Mouse (Mus musculus) heart, postnatal 0 days (tissue): ENCODE results near the gene Ammecr1. TPM values are rescaled to one million over a fixed set of nuclear protein-coding genes. Genes with fewer than 3 reads are reported as not detected.

Experiments used
- ATAC-seq: fragments of 200-750 bp; cut with Nextera tagmentation; 2 replicates; pipeline ENCODE4 v1.8.0; 2017; ENCODE audit warnings: low read depth, moderate number of reproducible peaks, moderate library complexity; ENCODE audit not compliant: insufficient read depth
- DNase-seq: peaks from one replicate; pipeline ENCODE4 v3.0.0-alpha.2; 2016; ENCODE audit warnings: low spot score
- H3K27ac ChIP-seq: fragments of 300-500 bp; sonication (generic); 2 replicates; pipeline ENCODE4 v1.5.1; 2014; ENCODE audit warnings: low read depth, mild to moderate bottlenecking
- H3K27me3 ChIP-seq: fragments of 300-500 bp; sonication (generic); 2 replicates; pipeline ENCODE4 v1.6.1; 2014; ENCODE audit warnings: low read length, mixed read lengths; ENCODE audit not compliant: control insufficient read depth, insufficient read depth
- H3K36me3 ChIP-seq: fragments of 300-500 bp; sonication (generic); replicated peaks from 2 replicates; pipeline ENCODE4 v1.6.1; 2014; ENCODE audit warnings: low read length, mixed read lengths; ENCODE audit not compliant: control insufficient read depth, insufficient read depth
- H3K4me1 ChIP-seq: fragments of 300-500 bp; sonication (generic); 2 replicates; pipeline ENCODE4 v1.6.1; 2014; ENCODE audit warnings: antibody characterized with exemption; ENCODE audit not compliant: control insufficient read depth, insufficient read depth
- H3K4me2 ChIP-seq: fragments of 300-500 bp; sonication (generic); 2 replicates; pipeline ENCODE4 v1.6.1; 2014; ENCODE audit warnings: low read depth, mild to moderate bottlenecking, low read length, moderate library complexity
- H3K4me3 ChIP-seq: fragments of 300-500 bp; sonication (generic); 2 replicates; pipeline ENCODE4 v1.5.1; 2014; ENCODE audit warnings: low read depth, low read length
- H3K9ac ChIP-seq: fragments of 300-500 bp; sonication (generic); replicated peaks from 2 replicates; pipeline ENCODE4 v1.6.1; 2014; ENCODE audit warnings: low read depth, low read length, mixed read lengths
- H3K9me3 ChIP-seq: fragments of 300-500 bp; sonication (generic); replicated peaks from 2 replicates; pipeline ENCODE4 v1.6.1; 2016; ENCODE audit warnings: low read length; ENCODE audit not compliant: control insufficient read depth
- CTCF ChIP-seq: IDR thresholded peaks from 2 replicates; pipeline ENCODE4 v1.5.1; 2016; ENCODE audit warnings: antibody characterized with exemption, control low read depth, low read depth
- EP300 ChIP-seq: IDR thresholded peaks from 2 replicates; pipeline ENCODE4 v1.6.1; 2016; ENCODE audit warnings: antibody characterized with exemption, low read depth
- WGBS: fragments of 180-500 bp; shearing (Covaris S2); extraction: QIAGEN DNeasy Blood & Tissue Kit; methylation state at CpG from one replicate; pipeline ENCODE4 v1.1.7; 2014; 5-methylcytosine and 5-hydroxymethylcytosine counted together
- polyA plus RNA-seq: library from polyadenylated mRNA; unstranded; fragments of >200 nt; fragmentation: Nextera tagmentation; extraction: Ambion mirVana; gene quantifications from 2 replicates; pipeline ENCODE4 v1.2.1, GENCODE M21; 2015
- total RNA-seq: library from RNA; depleted of rRNA; stranded (reverse); fragments of >200 nt; gene quantifications from 2 replicates; pipeline ENCODE4 v1.2.3, GENCODE M21; 2014; ENCODE audit warnings: low replicate concordance

Ammecr1 gene
- total and polyA plus RNA-seq, 2 experiments from 2014 or later = 19.9 to 21.2 TPM

- Histone ChIP-seq H3K27me3 (no peaks in the 10 kb centered on the region), H3K27ac (no peak overlapping the region), H3K4me3 (no peak overlapping the region), H3K9ac (no peak overlapping the region), H3K4me2 (no peak overlapping the region), H3K4me1 (no peaks in the 10 kb centered on the region), H3K9me3 (no peaks in the 10 kb centered on the region), H3K36me3 (no peaks in the 10 kb centered on the region)
- 70% methylated on average over 1 of the region's 1 CpGs for whole genome bisulfite sequencing
- ATAC-seq (no peak), DNase-seq (no peak)
- TF ChIP-seq EP300 (no peak), CTCF (no peak)
Measured at GRCm38 (mm10) chrX:142997214-142997613, 30.7 kb upstream of the Ammecr1 start.

DNA sequence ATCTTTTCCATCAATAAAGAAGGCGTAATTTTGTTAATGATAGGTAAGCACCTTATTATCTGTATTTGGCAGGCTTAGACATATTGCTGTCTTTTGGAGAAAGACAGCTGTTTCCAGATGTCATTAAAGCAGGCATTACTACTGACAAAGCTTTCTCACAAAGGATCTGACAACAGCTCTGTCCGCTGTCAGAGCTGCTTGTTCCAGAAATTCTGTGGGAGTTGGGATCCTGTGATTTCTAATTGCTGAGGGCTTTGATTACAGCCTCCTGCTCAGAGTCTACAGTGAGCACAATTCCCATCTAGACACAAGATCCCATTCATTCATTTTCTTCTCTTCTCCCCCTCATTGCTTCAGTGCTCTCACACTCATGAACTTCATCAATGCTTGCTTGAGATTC is 28.0 kb upstream of the Ammecr1 start:
- H3K4me2 ChIP-seq = no peak overlapping the region
- no peaks in the 10 kb centered on the region for H3K9me3 ChIP-seq
- H3K27ac ChIP-seq = no peak overlapping the region
- ATAC-seq (no peak), DNase-seq (no peak)
- H3K36me3 ChIP-seq = no peaks in the 10 kb centered on the region
- no peaks in the 10 kb centered on the region for H3K27me3 ChIP-seq
- TF ChIP-seq EP300 = no peak
- TF ChIP-seq CTCF = no peak
- H3K9ac ChIP-seq = no peak overlapping the region
- WGBS = 57% methylated on average over 2 of the region's 2 CpGs
- no peaks in the 10 kb centered on the region for H3K4me1 ChIP-seq
- H3K4me3 ChIP-seq = no peak overlapping the region

DNA sequence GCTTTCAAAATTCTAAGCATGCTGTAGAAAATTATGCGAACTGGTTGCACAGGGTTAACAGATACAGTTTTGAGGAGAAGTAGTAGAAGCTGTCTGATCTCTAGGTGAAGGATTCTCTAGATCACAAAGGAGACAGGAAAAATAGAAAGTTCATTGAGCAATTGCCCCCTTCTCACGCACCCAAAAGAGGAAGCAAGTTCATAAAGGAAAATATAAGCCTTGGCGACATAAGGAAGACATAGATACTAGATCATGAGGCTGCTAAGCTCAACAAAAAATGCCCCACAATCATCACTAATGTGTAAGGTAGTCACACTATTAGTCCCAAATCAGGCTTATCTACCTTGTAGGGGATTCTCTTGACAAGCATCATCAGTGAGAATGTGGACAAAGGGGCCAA is 17.6 kb upstream of the Ammecr1 start:
- Histone ChIP-seq H3K4me3 (no peak overlapping the region), H3K27me3 (no peaks in the 10 kb centered on the region), H3K9me3 (no peaks in the 10 kb centered on the region), H3K4me2 (no peak overlapping the region), H3K9ac (no peak overlapping the region), H3K36me3 (no peaks in the 10 kb centered on the region), H3K27ac (no peak overlapping the region), H3K4me1 (no peaks in the 10 kb centered on the region)
- ATAC-seq (no peak), DNase-seq (no peak)
- no peak for TF ChIP-seq EP300
- no peak for TF ChIP-seq CTCF
- WGBS = 81% methylated on average over 3 of the region's 3 CpGs

GRCm38 (mm10) chrX:142983638-142984037 is 17.1 kb upstream of the Ammecr1 start:
- DNase-seq (no peak), ATAC-seq (no peak)
- no peak overlapping the region for H3K4me3 ChIP-seq
- H3K9me3 ChIP-seq = no peaks in the 10 kb centered on the region
- H3K27me3 ChIP-seq = no peaks in the 10 kb centered on the region
- 66% methylated on average over 6 of the region's 6 CpGs for WGBS
- no peak for TF ChIP-seq EP300
- no peaks in the 10 kb centered on the region for H3K36me3 ChIP-seq
- no peaks in the 10 kb centered on the region for H3K4me1 ChIP-seq
- no peak overlapping the region for H3K9ac ChIP-seq
- H3K4me2 ChIP-seq = no peak overlapping the region
- H3K27ac ChIP-seq = no peak overlapping the region

- H3K4me1 ChIP-seq = no peaks in the 10 kb centered on the region
- no peak overlapping the region for H3K9ac ChIP-seq
- no peak overlapping the region for H3K4me2 ChIP-seq
- TF ChIP-seq EP300 (no peak), CTCF (no peak)
- no peak overlapping the region for H3K4me3 ChIP-seq
- no peak overlapping the region for H3K27ac ChIP-seq
- no peak for ATAC-seq
- WGBS = 92% methylated on average over 3 of the region's 3 CpGs
- H3K9me3 ChIP-seq = no peaks in the 10 kb centered on the region
- H3K36me3 ChIP-seq = no peaks in the 10 kb centered on the region
- H3K27me3 ChIP-seq = no peaks in the 10 kb centered on the region
- no peak for DNase-seq
Measured at GRCm38 (mm10) chrX:142981530-142982130, 15.1 kb upstream of the Ammecr1 start.

GRCm38 (mm10) chrX:142980855-142981529 is 14.5 kb upstream of the Ammecr1 start:
- WGBS = 55% methylated on average over 2 of the region's 2 CpGs
- no peaks in the 10 kb centered on the region for H3K27me3 ChIP-seq
- no peak for ATAC-seq
- H3K4me3 ChIP-seq = no peak overlapping the region
- no peaks in the 10 kb centered on the region for H3K36me3 ChIP-seq
- no peak overlapping the region for H3K4me2 ChIP-seq
- no peaks in the 10 kb centered on the region for H3K9me3 ChIP-seq
- TF ChIP-seq CTCF (no peak), EP300 (no peak)
- DNase-seq = no peak
- H3K4me1 ChIP-seq = no peaks in the 10 kb centered on the region
- no peak overlapping the region for H3K9ac ChIP-seq
- H3K27ac ChIP-seq = no peak overlapping the region
